In the genomic region with DNA sequence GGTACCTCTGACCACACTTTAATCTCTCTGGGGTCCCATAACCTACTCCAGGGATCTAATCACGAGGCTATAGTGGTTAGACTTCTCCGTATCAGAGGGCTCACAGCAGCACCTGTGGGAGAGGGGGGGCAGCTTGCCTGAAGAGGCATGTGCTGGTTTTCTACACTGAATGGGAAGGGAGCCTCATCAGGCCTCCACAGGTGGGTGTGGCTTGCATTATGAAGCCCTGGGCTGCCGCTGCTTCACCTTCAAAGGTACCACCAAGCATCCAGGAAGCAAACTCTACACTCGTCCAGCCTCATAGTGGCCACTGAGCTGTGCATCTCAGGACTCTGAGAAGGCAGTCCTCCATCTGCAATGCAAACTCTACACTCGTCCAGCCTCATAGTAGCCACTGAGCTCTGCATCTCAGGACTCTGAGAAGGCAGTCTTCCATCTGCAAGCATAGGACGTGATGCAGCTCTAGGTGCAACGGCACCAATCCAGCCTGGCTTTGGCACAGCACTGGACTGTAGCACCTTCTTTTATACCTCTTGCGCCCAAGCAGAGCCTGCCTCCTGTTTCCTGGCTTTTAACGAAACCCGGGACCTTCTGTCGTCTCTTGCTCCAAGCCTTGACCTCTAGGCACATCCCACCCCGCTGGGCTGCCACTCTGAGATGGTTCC, we compare ENCODE assay signal across 10 mouse cellular contexts.
DNase-seq lines count a peak whose midpoint lies in the region; ATAC-seq and TF ChIP-seq lines count a peak whose summit lies in the region.
"Had no signal": no experiment of that assay in that cellular context is flagged by ENCODE, and none has a peak within 500 bp of the region (broad histone marks: within the 10 kb centered on the region; RNA-seq: fewer than 3 reads in every experiment).

No protein-coding gene starts in this region.

- no peaks in the 10 kb centered on the region for H3K27me3 ChIP-seq in thymus, adult 2 months (ENCODE audit: control insufficient read depth, insufficient read depth, low read length)

- DNase-seq in embryo, embryonic 10.5 days (ENCODE audit: low spot score), result peak; percentile 45
- no peak for DNase-seq in embryo, embryonic 9.5 days (ENCODE audit: extremely low spot score)
- peak; percentile 45 for DNase-seq in thymus, postnatal 0 days (ENCODE audit: low spot score)
- no peak for DNase-seq in thymus, adult 2 months
- DNase-seq in gastrocnemius, adult 8-10 months (ENCODE audit: low spot score in 2 of 2), result no peak
- DNase-seq in ovary, postnatal 10 days (ENCODE audit: low spot score), result no peak
- DNase-seq in spleen, postnatal 14 days (ENCODE audit: low spot score in 2 of 2), result no peak
- DNase-seq: cerebellum, postnatal 14 days; lung, adult 2 months had no signal

- no peaks in the 10 kb centered on the region for H3K36me3 ChIP-seq in thymus, adult 2 months (ENCODE audit: control insufficient read depth, insufficient read depth, low read length)

- 0 out of 2 replicates have a peak, but pooled peaks have one; percentile 2 for ATAC-seq in megakaryocyte progenitor cell, adult 5-6 weeks (replicated peaks; ENCODE audit: poor library complexity)

- H3K4me1 ChIP-seq in thymus, adult 2 months (replicated peaks; ENCODE audit: control insufficient read depth, insufficient read depth, low read length), result peaks cover 29% of the 10 kb centered on the region

- 14% methylated on average over 12 of the region's 12 CpGs for WGBS in thymus, adult 2 months

- no peak overlapping the region for H3K4me3 ChIP-seq in thymus, adult 2 months (ENCODE audit: control insufficient read depth, insufficient read depth, low read length)

- no peak overlapping the region for H3K27ac ChIP-seq in thymus, adult 2 months (ENCODE audit: control insufficient read depth, insufficient read depth, low read length)

- no peak for TF ChIP-seq POLR2A in thymus, adult 2 months (IDR thresholded peaks at IDR 0.05; ENCODE audit: control insufficient read depth, extremely low read depth, insufficient read depth, low read length, poor library complexity)

- TF ChIP-seq CTCF in thymus, adult 2 months (IDR thresholded peaks at IDR 0.05; ENCODE audit: borderline replicate concordance, control insufficient read depth, extremely low read depth, insufficient read depth, low read length, poor library complexity), result no peak

Comparison
In these comparisons a context has a peak if more than half of its experiments do, and no peak if none do; other contexts are left out.
1. DNase-seq: peak in embryo, embryonic 10.5 days (single experiment) and thymus, postnatal 0 days (single experiment); none in embryo, embryonic 9.5 days (single experiment), thymus, adult 2 months (single experiment), gastrocnemius, adult 8-10 months (0 of 2), ovary, postnatal 10 days (single experiment) and spleen, postnatal 14 days (0 of 2).